Mouse (Mus musculus) ES-E14 (cell line): ENCODE data around the gene Git1. TPM values are rescaled to one million over a fixed set of nuclear protein-coding genes. Genes with fewer than 3 reads are reported as not detected.

Experiments
- DNase-seq: peaks from one replicate; pipeline ENCODE4 v3.0.0-alpha.2; 2013; ENCODE audit warnings: low read depth, low spot score
- H3K27ac ChIP-seq: 2 replicates; pipeline ENCODE4 v1.5.1; 2012; ENCODE audit warnings: low read depth, mild to moderate bottlenecking, low read length, moderate library complexity, mixed read lengths; ENCODE audit not compliant: poor library complexity, insufficient read depth, severe bottlenecking
- H3K36me3 ChIP-seq: 2 replicates; pipeline ENCODE4 v1.6.1; 2012; ENCODE audit warnings: mild to moderate bottlenecking, low read length, moderate library complexity, mixed read lengths; ENCODE audit not compliant: control insufficient read depth, poor library complexity, insufficient read depth, severe bottlenecking
- H3K4me1 ChIP-seq, 2 experiments: fragments of 150-350 bp in 1 of 2; sonication (generic) in 1 of 2; 2 replicates each; pipeline ENCODE4 v1.6.1; 2012; ENCODE audit warnings: low read length in 2 of 2, mild to moderate bottlenecking in 1 of 2, mixed read lengths in 1 of 2; ENCODE audit not compliant: control insufficient read depth in 2 of 2, insufficient read depth in 2 of 2, poor library complexity in 1 of 2
- H3K4me3 ChIP-seq, 2 experiments: fragments of 150-350 bp in 1 of 2; sonication (generic) in 1 of 2; 2 replicates each; pipeline ENCODE4 v1.5.1; 2012; ENCODE audit warnings: low read length in 2 of 2, low read depth in 1 of 2, mild to moderate bottlenecking in 1 of 2, mixed read lengths in 1 of 2; ENCODE audit not compliant: insufficient read depth in 1 of 2, poor library complexity in 1 of 2, severe bottlenecking in 1 of 2
- H3K9ac ChIP-seq: 2 replicates; pipeline ENCODE4 v1.6.1; 2012; ENCODE audit warnings: low read depth, mild to moderate bottlenecking, low read length, mixed read lengths; ENCODE audit not compliant: poor library complexity, insufficient read depth, severe bottlenecking
- H3K9me3 ChIP-seq: fragments of 150-350 bp; sonication (generic); 2 replicates; pipeline ENCODE4 v1.6.1; 2012; ENCODE audit warnings: low read depth, mild to moderate bottlenecking, low read length; ENCODE audit not compliant: control insufficient read depth, insufficient read depth
- CHD2 ChIP-seq: IDR thresholded peaks from 2 replicates; pipeline ENCODE4 v1.6.1; 2014; ENCODE audit warnings: mild to moderate bottlenecking, low read depth, low read length, inconsistent platforms
- HCFC1 ChIP-seq: IDR thresholded peaks from 2 replicates; pipeline ENCODE4 v1.6.1; 2012; ENCODE audit warnings: low read length, inconsistent platforms, borderline replicate concordance; ENCODE audit not compliant: insufficient read depth
- MAFK ChIP-seq: IDR thresholded peaks from 2 replicates; pipeline ENCODE4 v1.6.1; 2014; ENCODE audit warnings: mild to moderate bottlenecking, low read depth, low read length, inconsistent platforms; ENCODE audit not compliant: insufficient read depth
- ZC3H11A ChIP-seq: IDR thresholded peaks from 2 replicates; pipeline ENCODE4 v1.6.1; 2012; ENCODE audit warnings: low read depth, mild to moderate bottlenecking, inconsistent platforms, low read length, borderline replicate concordance
- ZNF384 ChIP-seq: IDR thresholded peaks from 2 replicates; pipeline ENCODE4 v1.6.1; 2012; ENCODE audit warnings: low read depth, low read length, inconsistent platforms
- in situ Hi-C, 2 experiments: fragments of 600-800 bp; cut with MboI; formaldehyde crosslinking; loops; one replicate each; pipeline ENCODE4 v1.15.1; 2025; ENCODE audit warnings: low sequenced_read_pairs in 2 of 2, inconsistent platforms in 1 of 2; ENCODE audit not compliant: unreplicated experiment in 2 of 2
- total RNA-seq: library from RNA; depleted of rRNA; stranded (reverse); fragments of 300-350 nt; gene quantifications from 2 replicates; pipeline ENCODE4 v1.2.3, GENCODE M21; 2012

Gene Git1
- total RNA-seq, 1 experiment = 43.1 TPM

DNA sequence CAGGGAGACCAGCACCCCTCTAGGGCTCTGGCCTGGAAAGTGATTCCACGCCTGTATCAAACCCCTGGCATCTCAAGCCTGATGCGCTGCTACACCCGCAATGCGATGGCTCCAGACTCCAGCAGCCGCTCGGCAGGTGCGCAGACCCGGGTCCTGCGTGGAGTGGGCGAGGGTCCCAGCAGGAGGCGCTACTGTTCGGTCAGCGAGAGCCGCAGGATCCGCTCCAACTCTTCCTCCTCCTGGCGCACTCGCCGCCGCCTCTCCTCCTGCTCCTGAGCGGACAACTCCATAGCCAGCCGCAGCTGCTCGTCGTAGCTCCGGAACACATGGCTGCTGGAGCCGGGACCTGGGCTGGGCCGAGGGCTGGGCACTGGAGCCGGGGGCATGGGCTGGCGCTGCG, 22.0 kb upstream of the Git1 start:
- Histone ChIP-seq H3K9me3 (no peaks in the 10 kb centered on the region), H3K4me3 (peak overlapping the region; percentile 45 to 54), H3K9ac (peak overlapping the region; percentile 28; the same call in 1 of the 2 replicates), H3K36me3 (no peaks in the 10 kb centered on the region), H3K27ac (no peak overlapping the region), H3K4me1 (peaks cover 0 to 14% of the 10 kb centered on the region in 2 experiments; a peak in 1 of 4 replicates)
- DNase-seq = no peak
- in situ Hi-C loops = no loop called here
- TF ChIP-seq HCFC1 (no peak), MAFK (no peak), ZNF384 (no peak), CHD2 (no peak), ZC3H11A (no peak)

GRCm38 (mm10) chr11:77472775-77473174, 20.6 kb upstream of the Git1 start:
- H3K9ac ChIP-seq = no peak overlapping the region
- DNase-seq = no peak
- H3K27ac ChIP-seq = no peak overlapping the region
- peaks cover 0 to 6% of the 10 kb centered on the region in 2 experiments; a peak in 1 of 4 replicates for H3K4me1 ChIP-seq
- H3K4me3 ChIP-seq = no peak overlapping the region
- H3K36me3 ChIP-seq = no peaks in the 10 kb centered on the region
- no peak for TF ChIP-seq HCFC1
- no peak for TF ChIP-seq ZC3H11A
- TF ChIP-seq MAFK = no peak
- TF ChIP-seq CHD2 = no peak
- TF ChIP-seq ZNF384 = no peak
- in situ Hi-C loops = no loop called here
- no peaks in the 10 kb centered on the region for H3K9me3 ChIP-seq

DNA sequence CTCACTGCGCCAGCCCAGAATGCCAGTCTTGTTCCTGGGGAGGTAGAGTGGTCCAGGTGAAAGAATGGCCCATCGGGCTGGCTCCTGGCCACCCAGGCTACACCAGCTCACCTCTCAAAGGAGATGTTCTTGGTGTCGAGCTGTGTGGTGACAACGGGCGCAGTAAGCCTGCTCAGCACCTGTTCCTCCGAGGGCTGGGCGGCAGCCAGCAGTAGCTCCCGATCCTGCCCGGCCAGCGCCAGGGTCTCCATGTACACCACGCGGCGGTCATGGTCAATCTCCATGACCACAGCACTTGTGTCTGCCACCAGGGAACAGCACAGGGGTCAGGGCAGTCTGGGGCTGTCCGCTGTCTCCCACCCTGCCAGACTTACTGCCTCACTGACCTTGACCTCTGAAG, 17.1 kb upstream of the Git1 start:
- H3K9me3 ChIP-seq = no peaks in the 10 kb centered on the region
- no peak overlapping the region; a peak in 1 of 4 replicates for H3K4me3 ChIP-seq
- no peaks in the 10 kb centered on the region for H3K36me3 ChIP-seq
- no peak overlapping the region for H3K27ac ChIP-seq
- DNase-seq = no peak
- H3K4me1 ChIP-seq = peaks cover 0 to 4% of the 10 kb centered on the region in 2 experiments; a peak in 1 of 4 replicates
- in situ Hi-C loops = no loop called here
- TF ChIP-seq ZNF384 (no peak), CHD2 (no peak), MAFK (no peak), HCFC1 (no peak), ZC3H11A (no peak)
- H3K9ac ChIP-seq = no peak overlapping the region

DNA sequence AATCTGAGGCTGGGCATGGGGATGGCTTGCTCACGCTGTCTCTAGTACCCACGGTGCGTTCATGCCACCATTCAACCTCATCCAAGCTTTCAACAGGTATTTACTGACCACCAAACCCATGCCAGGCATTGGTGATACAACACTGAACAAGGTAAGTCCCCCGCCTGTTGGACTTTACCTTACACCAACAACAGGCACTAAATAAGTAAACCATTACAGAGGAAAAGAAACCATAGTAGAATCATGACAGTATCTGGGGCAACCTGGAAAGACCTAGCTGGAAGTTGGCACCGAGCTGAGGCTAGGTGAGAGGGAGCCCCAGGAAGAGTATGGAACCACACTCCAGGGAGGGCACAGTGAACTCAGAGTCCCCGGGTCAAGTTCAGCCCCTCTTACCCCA, 16.5 kb upstream of the Git1 start:
- DNase-seq = no peak
- H3K4me3 ChIP-seq = no peak overlapping the region
- no peaks in the 10 kb centered on the region for H3K36me3 ChIP-seq
- H3K4me1 ChIP-seq = peaks cover 0 to 2% of the 10 kb centered on the region in 2 experiments; a peak in 1 of 4 replicates
- TF ChIP-seq MAFK = no peak
- TF ChIP-seq CHD2 = no peak
- TF ChIP-seq ZC3H11A = no peak
- no peak for TF ChIP-seq HCFC1
- no peak for TF ChIP-seq ZNF384
- in situ Hi-C loops = no loop called here
- H3K27ac ChIP-seq = no peak overlapping the region
- H3K9me3 ChIP-seq = no peaks in the 10 kb centered on the region
- H3K9ac ChIP-seq = no peak overlapping the region
